Mouse (Mus musculus): ENCODE results near the gene Add1. TPM values are rescaled to one million over a fixed set of nuclear protein-coding genes. Genes with fewer than 3 reads are reported as not detected.

Add1 gene
- polyA plus RNA-seq, 1 experiment from 2014 or later = 202 TPM

DNA sequence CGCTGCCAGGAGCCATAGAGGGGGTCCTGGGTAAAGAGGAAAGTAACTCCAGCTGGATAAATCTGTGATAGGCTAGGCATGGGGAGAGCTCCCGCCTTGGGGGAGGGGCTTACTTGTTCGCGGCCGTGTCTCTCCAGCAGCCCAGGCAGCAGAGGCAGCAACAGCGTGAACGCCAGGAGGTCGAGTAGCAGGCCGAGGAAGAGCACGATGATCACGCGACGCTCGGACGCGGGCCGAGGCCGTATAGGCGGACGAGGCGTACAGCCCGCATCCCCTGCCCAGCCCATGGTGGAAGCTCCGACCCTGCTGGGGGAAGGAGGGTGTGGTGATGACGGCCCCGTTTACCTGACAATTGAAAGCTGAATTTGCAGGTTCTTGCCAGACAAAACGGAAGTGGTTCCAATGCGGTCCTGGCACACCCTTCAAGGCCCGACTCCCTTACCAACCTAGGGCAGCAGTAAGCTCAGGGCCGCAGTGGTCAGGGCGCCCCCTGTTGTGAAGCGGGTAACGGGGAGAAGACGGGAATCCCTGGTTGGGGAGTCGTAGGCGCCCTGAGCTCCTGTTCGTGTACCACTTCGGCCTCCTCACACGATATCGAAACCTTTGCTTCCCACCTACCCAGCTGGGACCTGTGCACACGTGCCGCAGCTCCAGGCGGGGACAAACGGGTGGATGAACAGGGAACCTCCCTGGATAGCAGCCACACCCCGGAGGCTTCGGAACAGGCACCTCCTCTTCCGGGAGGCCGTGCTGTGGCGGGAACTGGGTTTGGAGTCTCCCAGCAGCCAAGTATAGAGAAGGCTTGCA is 63.2 kb downstream of the Add1 start, which contains the start of gene Mfsd10:
Gene Mfsd10 (minus strand): TSS at position 732 of the 807 bp plus-strand sequence.
- Histone ChIP-seq H3K4me2 (ENCODE audit: low read depth, low read length, severe bottlenecking) (peak within 1 kb of the TSS; percentile 94), H3K36me3 (ENCODE audit: control insufficient read depth, insufficient read depth, low read length) (no peaks in the 10 kb centered on the region; the same call in 1 of the 2 replicates), H3K4me3 (ENCODE audit: low read depth, low read length) (peak within 1 kb of the TSS; percentile 51), H3K9ac (ENCODE audit: low read length) (peak within 1 kb of the TSS; percentile 80), H3K9me3 (ENCODE audit: control insufficient read depth, low read length) (no peaks in the 10 kb centered on the region), H3K27me3 (ENCODE audit: control insufficient read depth, insufficient read depth, low read length) (no peaks in the 10 kb centered on the region), H3K27ac (ENCODE audit: low read depth, low read length) (peak within 1 kb of the TSS; percentile 51), H3K4me1 (replicated peaks; ENCODE audit: control insufficient read depth, insufficient read depth, low read length) (0 out of 2 replicates have a peak, but pooled peaks cover 2% of the 10 kb centered on the region)
- ATAC-seq (replicated peaks; ENCODE audit: low FRiP score) (peak; percentile 85), DNase-seq (ENCODE audit: low spot score) (peak; percentile 87)
- 0% methylated on average over 48 of the region's 48 CpGs for WGBS

GRCm38 (mm10) chr5:34637591-34638156 is 64.2 kb downstream of the Add1 start:
- Histone ChIP-seq H3K9me3 (ENCODE audit: control insufficient read depth, low read length) (no peaks in the 10 kb centered on the region), H3K4me1 (replicated peaks; ENCODE audit: control insufficient read depth, insufficient read depth, low read length) (0 out of 2 replicates have a peak, but pooled peaks cover 2% of the 10 kb centered on the region), H3K27me3 (ENCODE audit: control insufficient read depth, insufficient read depth, low read length) (no peaks in the 10 kb centered on the region), H3K9ac (ENCODE audit: low read length) (peak overlapping the region; percentile 20; the same call in 1 of the 2 replicates), H3K27ac (ENCODE audit: low read depth, low read length) (no peak overlapping the region), H3K36me3 (ENCODE audit: control insufficient read depth, insufficient read depth, low read length) (no peaks in the 10 kb centered on the region; the same call in 1 of the 2 replicates), H3K4me3 (ENCODE audit: low read depth, low read length) (no peak overlapping the region), H3K4me2 (ENCODE audit: low read depth, low read length, severe bottlenecking) (no peak overlapping the region)
- ATAC-seq (replicated peaks; ENCODE audit: low FRiP score) (no peak), DNase-seq (ENCODE audit: low spot score) (no peak)
- 83% methylated on average over 7 of the region's 7 CpGs for WGBS

DNA sequence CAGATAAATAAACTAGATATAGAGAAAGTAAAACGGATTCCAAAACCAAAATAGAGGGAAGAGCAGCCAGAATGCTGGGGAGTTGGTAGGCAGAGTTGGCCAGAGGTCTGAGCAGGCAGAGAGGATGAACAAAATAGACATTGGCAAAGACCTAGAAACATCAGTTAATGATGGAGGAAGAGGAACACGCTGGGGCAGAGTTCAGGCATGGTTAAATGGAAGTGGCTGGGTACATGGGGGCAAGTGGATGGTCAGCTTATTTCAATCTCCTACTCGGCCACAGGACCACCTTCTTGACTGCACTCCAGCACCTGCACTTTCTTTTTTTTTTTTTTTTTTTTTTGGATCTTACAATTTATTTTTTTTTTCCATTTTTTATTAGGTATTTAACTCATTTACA is 68.5 kb downstream of the Add1 start:
- H3K36me3 ChIP-seq (ENCODE audit: control insufficient read depth, insufficient read depth, low read length) = peaks cover 4% of the 10 kb centered on the region; the same call in 1 of the 2 replicates
- H3K4me1 ChIP-seq (replicated peaks; ENCODE audit: control insufficient read depth, insufficient read depth, low read length) = 0 out of 2 replicates have a peak, but pooled peaks cover 2% of the 10 kb centered on the region
- H3K9me3 ChIP-seq (ENCODE audit: control insufficient read depth, low read length) = no peaks in the 10 kb centered on the region
- no peak overlapping the region for H3K4me3 ChIP-seq (ENCODE audit: low read depth, low read length)
- no peak overlapping the region for H3K4me2 ChIP-seq (ENCODE audit: low read depth, low read length, severe bottlenecking)
- no peak for ATAC-seq (replicated peaks; ENCODE audit: low FRiP score)
- WGBS = 91% methylated on average over 3 of the region's 3 CpGs
- no peak overlapping the region for H3K27ac ChIP-seq (ENCODE audit: low read depth, low read length)
- no peak for DNase-seq (ENCODE audit: low spot score)
- no peaks in the 10 kb centered on the region for H3K27me3 ChIP-seq (ENCODE audit: control insufficient read depth, insufficient read depth, low read length)
- H3K9ac ChIP-seq (ENCODE audit: low read length) = no peak overlapping the region

- 0 out of 2 replicates have a peak, but pooled peaks have one; percentile 44 for ATAC-seq (replicated peaks; ENCODE audit: low FRiP score)
- peaks cover 4% of the 10 kb centered on the region; the same call in 1 of the 2 replicates for H3K36me3 ChIP-seq (ENCODE audit: control insufficient read depth, insufficient read depth, low read length)
Measured at GRCm38 (mm10) chr5:34642932-34643331, 69.5 kb downstream of the Add1 start.

DNA sequence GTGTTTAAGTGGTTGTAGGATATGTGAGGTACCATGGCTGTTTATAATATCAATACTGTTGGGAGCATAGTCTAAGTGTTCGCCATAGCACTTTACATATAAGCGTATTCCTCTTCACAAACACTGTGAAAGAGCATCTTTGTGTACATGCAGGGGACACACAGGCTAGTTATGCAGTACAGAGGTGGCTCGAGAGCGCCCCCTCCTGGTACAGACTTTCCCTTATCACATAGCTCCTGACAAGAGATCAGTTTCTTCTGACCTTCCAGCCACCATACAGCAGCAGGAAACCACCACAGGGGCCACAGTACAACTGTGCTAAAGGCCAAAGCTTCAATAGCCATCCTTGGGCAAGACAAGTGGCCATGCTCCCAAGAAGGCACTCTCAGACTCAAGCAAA is 74.1 kb downstream of the Add1 start:
- no peaks in the 10 kb centered on the region for H3K27me3 ChIP-seq (ENCODE audit: control insufficient read depth, insufficient read depth, low read length)
- ATAC-seq (replicated peaks; ENCODE audit: low FRiP score) (no peak), DNase-seq (ENCODE audit: low spot score) (peak; percentile 84)
- no peak overlapping the region for H3K4me3 ChIP-seq (ENCODE audit: low read depth, low read length)
- H3K9ac ChIP-seq (ENCODE audit: low read length) = no peak overlapping the region
- no peaks in the 10 kb centered on the region for H3K4me1 ChIP-seq (replicated peaks; ENCODE audit: control insufficient read depth, insufficient read depth, low read length)
- WGBS = 45% methylated on average over 4 of the region's 4 CpGs
- peaks cover 8% of the 10 kb centered on the region; the same call in 1 of the 2 replicates for H3K36me3 ChIP-seq (ENCODE audit: control insufficient read depth, insufficient read depth, low read length)
- H3K4me2 ChIP-seq (ENCODE audit: low read depth, low read length, severe bottlenecking) = no peak overlapping the region
- H3K27ac ChIP-seq (ENCODE audit: low read depth, low read length) = no peak overlapping the region
- H3K9me3 ChIP-seq (ENCODE audit: control insufficient read depth, low read length) = no peaks in the 10 kb centered on the region

More at GRCm38 (mm10) chr5:34642932-34643331, 69.5 kb downstream of the Add1 start:
- no peaks in the 10 kb centered on the region for H3K9me3 ChIP-seq (ENCODE audit: control insufficient read depth, low read length)
- no peak overlapping the region for H3K4me3 ChIP-seq (ENCODE audit: low read depth, low read length)
- 64% methylated on average over 5 of the region's 5 CpGs for WGBS
- H3K27me3 ChIP-seq (ENCODE audit: control insufficient read depth, insufficient read depth, low read length) = no peaks in the 10 kb centered on the region
- no peak overlapping the region for H3K9ac ChIP-seq (ENCODE audit: low read length)
- H3K4me1 ChIP-seq (replicated peaks; ENCODE audit: control insufficient read depth, insufficient read depth, low read length) = no peaks in the 10 kb centered on the region
- no peak overlapping the region for H3K4me2 ChIP-seq (ENCODE audit: low read depth, low read length, severe bottlenecking)
- H3K27ac ChIP-seq (ENCODE audit: low read depth, low read length) = no peak overlapping the region
- DNase-seq (ENCODE audit: low spot score) = peak; percentile 52

DNA sequence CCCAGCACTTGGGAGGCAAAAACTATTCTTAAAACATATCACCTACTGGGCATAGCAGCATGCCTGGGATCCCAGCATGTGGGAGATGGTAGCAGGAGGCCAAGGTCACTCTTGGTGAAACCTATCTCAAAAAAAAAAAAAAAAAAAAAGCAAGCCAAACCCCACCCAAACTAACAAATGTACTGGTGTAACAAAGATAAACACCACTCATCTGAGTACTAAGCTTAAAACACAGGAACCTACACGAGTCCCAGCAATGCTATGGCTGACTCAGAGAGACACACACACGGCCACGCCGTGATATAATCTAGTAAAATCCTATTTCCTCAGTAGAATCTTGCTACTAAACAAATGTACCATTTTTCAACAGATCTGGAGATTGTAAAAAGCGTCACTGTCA is 79.5 kb downstream of the Add1 start:
- Histone ChIP-seq H3K27ac (ENCODE audit: low read depth, low read length) (no peak overlapping the region), H3K9ac (ENCODE audit: low read length) (no peak overlapping the region), H3K4me2 (ENCODE audit: low read depth, low read length, severe bottlenecking) (no peak overlapping the region), H3K27me3 (ENCODE audit: control insufficient read depth, insufficient read depth, low read length) (no peaks in the 10 kb centered on the region), H3K9me3 (ENCODE audit: control insufficient read depth, low read length) (no peaks in the 10 kb centered on the region), H3K36me3 (ENCODE audit: control insufficient read depth, insufficient read depth, low read length) (peaks cover 13% of the 10 kb centered on the region; the same call in 1 of the 2 replicates), H3K4me3 (ENCODE audit: low read depth, low read length) (no peak overlapping the region), H3K4me1 (replicated peaks; ENCODE audit: control insufficient read depth, insufficient read depth, low read length) (no peaks in the 10 kb centered on the region)
- ATAC-seq (replicated peaks; ENCODE audit: low FRiP score) (no peak), DNase-seq (ENCODE audit: low spot score) (no peak)
- 95% methylated on average over 5 of the region's 5 CpGs for WGBS

GRCm38 (mm10) chr5:34654881-34655280 is 81.4 kb downstream of the Add1 start:
- peaks cover 13% of the 10 kb centered on the region; the same call in 1 of the 2 replicates for H3K36me3 ChIP-seq (ENCODE audit: control insufficient read depth, insufficient read depth, low read length)
- WGBS = 94% methylated on average over 9 of the region's 9 CpGs

DNA sequence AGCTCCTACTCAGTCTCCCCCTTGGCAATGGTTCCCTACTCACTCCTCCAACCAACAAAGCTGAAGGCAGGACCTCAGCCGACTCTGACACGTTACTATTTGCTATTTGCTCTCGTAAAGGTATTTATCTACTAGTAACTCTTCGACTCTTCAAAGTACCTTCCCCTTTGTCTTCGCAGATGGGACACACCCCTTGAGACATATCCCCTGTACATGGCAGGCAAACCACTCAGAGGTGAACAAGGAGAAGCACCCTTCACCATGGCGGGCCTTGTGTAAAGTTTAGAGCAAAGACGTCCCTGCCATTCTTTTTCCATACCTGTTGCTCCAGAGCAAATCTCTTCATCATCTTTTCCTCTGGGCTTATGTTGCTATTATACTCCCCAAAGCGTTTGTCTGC is 84.1 kb downstream of the Add1 start:
- no peak overlapping the region for H3K4me2 ChIP-seq (ENCODE audit: low read depth, low read length, severe bottlenecking)
- H3K4me1 ChIP-seq (replicated peaks; ENCODE audit: control insufficient read depth, insufficient read depth, low read length) = no peaks in the 10 kb centered on the region; the same call in 1 of the 2 replicates
- H3K9me3 ChIP-seq (ENCODE audit: control insufficient read depth, low read length) = no peaks in the 10 kb centered on the region
- 90% methylated on average over 8 of the region's 8 CpGs for WGBS
- H3K4me3 ChIP-seq (ENCODE audit: low read depth, low read length) = no peak overlapping the region
- DNase-seq (ENCODE audit: low spot score) (no peak), ATAC-seq (replicated peaks; ENCODE audit: low FRiP score) (no peak)
- H3K27me3 ChIP-seq (ENCODE audit: control insufficient read depth, insufficient read depth, low read length) = no peaks in the 10 kb centered on the region
- H3K9ac ChIP-seq (ENCODE audit: low read length) = no peak overlapping the region
- peaks cover 9% of the 10 kb centered on the region; the same call in 1 of the 2 replicates for H3K36me3 ChIP-seq (ENCODE audit: control insufficient read depth, insufficient read depth, low read length)
- H3K27ac ChIP-seq (ENCODE audit: low read depth, low read length) = no peak overlapping the region

More at GRCm38 (mm10) chr5:34654881-34655280, 81.4 kb downstream of the Add1 start:
- Histone ChIP-seq H3K9me3 (ENCODE audit: control insufficient read depth, low read length) (no peaks in the 10 kb centered on the region), H3K4me3 (ENCODE audit: low read depth, low read length) (no peak overlapping the region), H3K4me1 (replicated peaks; ENCODE audit: control insufficient read depth, insufficient read depth, low read length) (no peaks in the 10 kb centered on the region; the same call in 1 of the 2 replicates), H3K9ac (ENCODE audit: low read length) (no peak overlapping the region), H3K4me2 (ENCODE audit: low read depth, low read length, severe bottlenecking) (no peak overlapping the region), H3K27ac (ENCODE audit: low read depth, low read length) (no peak overlapping the region), H3K27me3 (ENCODE audit: control insufficient read depth, insufficient read depth, low read length) (no peaks in the 10 kb centered on the region)
- ATAC-seq (replicated peaks; ENCODE audit: low FRiP score) (no peak), DNase-seq (ENCODE audit: low spot score) (no peak)

Measured in forebrain, embryonic 11.5 days (tissue).